Mouse (Mus musculus) WW6 (cell line): ENCODE measurements around the gene Pald1.

Source experiments
- DNase-seq: peaks from one replicate; pipeline ENCODE4 v3.0.0-alpha.2; 2013; ENCODE audit warnings: low read depth, low spot score

Gene Pald1

DNA sequence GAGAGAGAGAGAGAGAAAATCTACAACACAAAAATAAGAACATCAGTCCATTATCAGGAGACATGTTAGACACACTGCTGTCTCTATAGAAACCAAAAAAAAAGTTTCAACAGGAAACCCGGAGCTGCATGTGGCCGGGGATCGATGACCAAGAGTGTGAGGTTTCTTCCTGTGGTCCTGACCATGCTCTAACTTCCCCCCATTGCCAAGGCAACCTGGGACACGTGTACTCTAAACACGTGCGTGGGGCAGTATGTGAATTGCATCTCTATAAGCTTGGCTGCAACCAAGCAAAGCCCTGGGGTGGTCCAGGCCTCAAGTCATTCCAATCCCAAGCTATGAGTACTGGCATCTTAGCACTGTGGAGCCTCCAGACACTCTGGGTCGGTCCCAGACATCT, 48.8 kb downstream of the Pald1 start:
- no peak for DNase-seq

DNA sequence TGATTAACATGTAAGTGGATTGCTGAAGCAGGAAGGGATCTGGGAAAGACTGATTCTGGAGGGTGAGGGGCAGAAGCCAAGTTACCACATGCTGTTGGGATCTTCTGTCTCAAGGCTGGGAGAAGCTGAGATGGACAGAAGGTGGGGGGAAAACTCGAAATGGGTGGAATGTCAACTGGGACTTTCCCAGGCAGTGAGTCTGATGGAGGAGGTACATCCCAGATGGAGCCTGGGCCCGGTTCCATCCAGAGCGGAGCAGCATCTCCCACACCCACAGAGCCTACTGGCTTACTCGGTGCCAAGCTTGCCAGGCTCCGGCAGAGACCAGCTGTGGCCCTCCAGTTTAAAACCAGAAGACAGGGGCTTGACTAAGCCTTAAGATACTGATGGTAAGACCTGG, 52.3 kb downstream of the Pald1 start:
- no peak for DNase-seq

DNA sequence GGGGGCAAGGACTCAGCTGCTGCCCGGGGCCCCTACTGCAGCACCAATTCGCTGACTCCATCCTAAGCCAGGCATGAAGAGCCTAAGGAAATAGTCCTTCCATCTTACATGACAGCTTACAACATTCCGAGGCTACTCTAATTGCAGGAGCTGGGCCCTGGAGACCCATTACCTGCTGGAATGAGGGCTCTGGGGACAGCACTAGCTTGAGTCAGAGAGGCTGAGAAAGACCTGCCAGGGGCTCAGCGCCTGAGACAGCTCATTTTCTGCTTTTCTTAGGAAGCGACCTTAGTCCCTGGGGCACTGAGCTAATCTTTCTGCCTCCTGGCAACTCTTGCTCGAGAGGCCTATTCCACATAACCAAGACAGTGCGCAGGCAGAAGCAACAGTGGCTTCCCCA, 54.4 kb downstream of the Pald1 start:
- DNase-seq, result no peak

DNA sequence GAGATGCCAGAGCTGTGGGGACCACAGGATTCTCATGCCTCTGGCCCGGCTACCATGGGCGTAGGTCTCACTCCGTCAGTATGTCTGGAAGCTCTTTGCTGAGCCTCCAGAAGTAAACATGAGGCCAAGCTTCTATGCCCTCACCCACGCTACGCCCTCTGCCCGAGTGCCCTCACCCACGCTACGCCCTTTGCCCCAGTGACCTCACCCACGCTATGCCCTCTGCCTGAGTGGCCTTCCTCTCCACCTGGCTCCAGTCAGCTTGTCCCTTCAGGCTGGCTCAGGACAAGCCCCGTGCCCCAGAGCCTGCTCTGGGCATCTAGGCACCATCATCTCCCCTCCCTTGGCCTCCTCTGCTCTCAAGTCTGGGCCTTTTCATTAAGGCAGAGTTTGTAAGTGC, 55.8 kb downstream of the Pald1 start:
- no peak for DNase-seq

DNA sequence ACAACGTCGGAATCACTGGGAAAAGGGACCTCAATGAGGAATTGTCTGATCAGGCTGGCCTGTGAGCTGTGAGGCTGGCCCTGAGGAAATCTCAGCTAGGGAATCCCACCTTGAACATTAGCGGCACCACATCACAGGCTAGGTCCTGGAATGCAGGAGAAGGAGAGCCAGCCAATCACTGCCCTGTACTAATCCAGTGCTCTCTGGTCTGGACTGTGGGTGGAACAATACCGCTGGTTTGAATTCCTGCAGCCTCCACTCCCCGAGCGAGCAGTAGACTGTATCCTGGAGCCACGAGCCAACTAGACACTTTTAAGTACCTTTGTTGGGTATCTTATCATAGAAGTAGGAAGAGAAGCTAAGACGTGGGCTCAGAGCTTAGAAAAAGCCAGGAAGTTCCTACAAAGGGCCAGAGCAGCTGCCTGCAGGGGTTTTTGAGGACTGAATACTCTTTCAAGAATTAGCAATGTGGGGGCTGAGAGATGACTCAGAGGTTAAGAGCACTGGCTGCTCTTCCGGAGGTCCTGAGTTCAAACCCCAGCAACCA, 57.5 kb downstream of the Pald1 start:
- peak; percentile 43 for DNase-seq

DNA sequence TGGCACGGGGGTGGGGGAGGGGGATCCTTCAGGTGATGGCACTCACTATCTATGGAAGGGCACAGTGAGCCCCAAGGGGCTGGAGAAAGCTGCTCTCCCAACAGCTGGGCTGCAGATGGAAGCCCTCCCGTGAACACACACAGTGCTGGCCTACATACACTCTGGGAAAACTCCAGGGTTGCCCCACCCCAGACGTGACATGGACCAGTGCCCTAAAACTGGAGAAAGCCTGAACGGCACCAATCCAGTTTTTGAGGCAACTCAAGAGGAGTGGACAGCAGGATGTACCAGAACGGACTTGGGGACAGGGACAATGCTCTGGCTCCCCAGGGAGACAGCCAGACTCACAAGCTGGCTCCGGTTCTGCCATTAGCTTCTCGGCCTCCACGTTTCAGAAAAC, 58.6 kb downstream of the Pald1 start:
- DNase-seq, result no peak

DNA sequence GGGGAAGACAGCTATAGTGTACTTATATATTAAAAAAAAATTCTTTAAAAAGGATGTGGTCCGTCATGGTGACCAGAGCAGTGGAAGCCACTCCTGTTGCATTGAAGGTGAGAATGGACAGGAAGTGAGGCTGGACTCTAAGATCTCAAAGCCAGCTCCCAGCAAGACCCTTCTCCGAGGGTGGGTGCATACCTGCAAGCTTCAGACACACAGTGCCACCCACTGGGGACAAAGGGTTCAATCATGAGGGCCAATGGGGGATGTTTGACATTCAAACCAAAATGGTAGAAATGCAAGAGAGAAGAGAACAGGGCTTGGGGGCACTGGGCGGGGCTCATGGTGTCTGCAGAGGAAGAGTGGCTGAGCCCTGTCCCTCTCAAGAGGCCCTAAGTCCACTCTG, 64.8 kb downstream of the Pald1 start:
- no peak for DNase-seq

DNA sequence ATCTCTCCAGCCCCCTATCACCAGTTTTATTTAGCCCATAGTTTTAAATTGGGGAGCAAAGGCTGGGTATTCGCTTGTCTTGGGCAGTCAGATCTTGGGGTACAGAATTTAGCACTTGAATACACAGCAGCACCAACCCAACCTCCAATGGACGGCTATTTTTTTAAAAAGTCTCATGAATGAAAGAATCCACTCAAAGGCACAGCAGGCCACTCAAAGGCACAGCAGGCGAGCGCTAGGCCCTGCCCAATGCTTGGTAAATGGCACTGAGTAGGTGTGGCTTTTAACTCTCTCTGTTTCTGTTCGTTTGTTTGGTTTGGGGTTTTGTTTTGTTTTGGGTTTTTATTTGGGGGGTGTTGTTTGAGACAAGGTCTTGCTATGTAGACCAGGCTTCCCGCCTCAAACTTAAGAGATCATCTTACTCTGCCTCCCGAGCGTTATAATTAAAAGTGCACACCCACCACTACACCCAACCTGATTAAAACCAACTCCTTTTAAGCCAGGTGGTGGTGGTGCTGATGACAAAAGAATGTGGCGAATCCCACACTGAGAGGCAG, 67.9 kb downstream of the Pald1 start:
- peak; percentile 76 for DNase-seq

DNA sequence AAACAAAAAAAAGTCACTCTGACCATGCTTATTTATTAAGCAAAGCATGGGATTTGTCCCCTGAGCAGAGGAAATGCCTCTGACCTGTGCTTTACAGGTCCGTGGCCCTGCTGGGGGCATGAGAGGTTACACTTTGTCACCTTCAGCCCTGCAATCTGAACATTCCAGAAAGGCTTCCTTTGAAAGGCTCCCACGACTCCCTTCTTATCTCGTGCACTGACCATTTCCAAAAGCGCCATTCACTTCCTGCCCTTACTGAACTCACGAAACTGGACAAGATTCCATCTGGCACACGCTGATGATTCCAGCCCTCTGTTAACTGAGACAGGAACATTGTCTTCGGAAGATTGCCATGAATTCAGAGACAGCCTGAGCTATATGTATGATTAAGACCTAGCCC, 69.6 kb downstream of the Pald1 start:
- no peak for DNase-seq

DNA sequence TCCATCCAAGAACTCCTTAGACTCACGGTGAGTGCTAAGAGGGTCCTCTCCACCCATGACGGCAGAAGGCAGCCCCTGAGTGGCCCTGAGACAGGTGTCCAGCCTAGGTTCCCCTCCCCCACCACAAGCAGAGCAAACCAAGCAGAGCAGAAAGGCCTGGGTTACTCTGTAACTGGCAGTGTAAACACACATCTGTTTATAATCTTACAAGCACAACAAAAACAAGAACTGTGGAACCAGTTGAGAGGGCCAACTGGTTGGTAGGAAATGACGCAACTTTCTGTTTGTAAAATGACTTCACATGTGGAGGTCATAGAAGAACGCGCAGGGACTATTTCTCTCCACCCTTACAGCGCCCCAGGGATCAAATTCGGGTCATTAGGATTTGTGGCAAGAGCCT, 70.6 kb downstream of the Pald1 start:
- no peak for DNase-seq

DNA sequence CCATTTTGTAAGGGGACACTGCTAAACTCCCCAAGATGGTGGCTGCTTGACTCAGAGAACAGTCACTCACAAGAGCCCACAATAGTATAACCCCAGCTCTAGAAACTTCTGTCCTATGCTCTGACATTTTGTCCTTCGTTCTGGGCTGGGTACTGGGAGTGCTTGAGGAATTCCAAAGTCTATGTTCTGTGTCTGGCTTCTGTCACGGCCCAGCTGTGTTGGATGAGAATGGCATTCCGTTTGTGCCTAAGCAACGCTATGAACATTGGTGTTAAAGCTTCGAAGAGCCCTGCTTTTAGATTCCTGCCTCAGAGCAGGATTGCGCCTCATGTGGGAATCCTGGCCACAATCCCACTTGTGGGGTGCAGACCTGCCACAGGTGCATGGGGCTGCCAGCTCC, 71.2 kb downstream of the Pald1 start:
- DNase-seq, result no peak

DNA sequence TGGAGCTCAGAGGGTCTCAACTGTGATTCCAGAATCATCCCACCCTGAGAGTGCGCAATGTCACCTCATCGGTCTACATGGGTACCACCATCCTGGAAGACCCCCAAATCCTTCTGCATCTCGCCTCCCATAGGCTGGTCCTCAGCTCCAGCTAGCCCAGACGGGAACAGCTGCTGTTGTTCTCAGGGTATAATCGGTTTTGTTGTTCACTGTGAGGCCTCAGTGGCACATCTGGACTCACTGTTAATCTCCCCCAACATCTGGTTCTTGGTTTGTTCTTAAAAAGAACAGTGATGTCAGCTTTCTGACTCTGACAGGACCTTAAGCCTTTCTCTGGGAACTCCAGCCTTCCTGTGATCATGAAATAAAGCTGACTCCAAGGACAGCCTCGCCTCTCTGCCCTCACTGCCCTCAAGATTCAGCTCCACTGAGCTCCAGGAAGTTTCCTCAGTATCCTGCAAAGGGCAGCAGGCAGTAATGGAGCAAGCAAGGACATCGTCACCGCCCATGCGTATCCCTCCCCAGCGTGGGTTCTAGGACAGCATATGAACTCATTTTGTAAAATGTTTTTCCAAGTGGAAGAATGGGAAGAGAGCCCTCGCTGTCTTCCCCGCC, 74.5 kb downstream of the Pald1 start:
- no peak for DNase-seq

DNA sequence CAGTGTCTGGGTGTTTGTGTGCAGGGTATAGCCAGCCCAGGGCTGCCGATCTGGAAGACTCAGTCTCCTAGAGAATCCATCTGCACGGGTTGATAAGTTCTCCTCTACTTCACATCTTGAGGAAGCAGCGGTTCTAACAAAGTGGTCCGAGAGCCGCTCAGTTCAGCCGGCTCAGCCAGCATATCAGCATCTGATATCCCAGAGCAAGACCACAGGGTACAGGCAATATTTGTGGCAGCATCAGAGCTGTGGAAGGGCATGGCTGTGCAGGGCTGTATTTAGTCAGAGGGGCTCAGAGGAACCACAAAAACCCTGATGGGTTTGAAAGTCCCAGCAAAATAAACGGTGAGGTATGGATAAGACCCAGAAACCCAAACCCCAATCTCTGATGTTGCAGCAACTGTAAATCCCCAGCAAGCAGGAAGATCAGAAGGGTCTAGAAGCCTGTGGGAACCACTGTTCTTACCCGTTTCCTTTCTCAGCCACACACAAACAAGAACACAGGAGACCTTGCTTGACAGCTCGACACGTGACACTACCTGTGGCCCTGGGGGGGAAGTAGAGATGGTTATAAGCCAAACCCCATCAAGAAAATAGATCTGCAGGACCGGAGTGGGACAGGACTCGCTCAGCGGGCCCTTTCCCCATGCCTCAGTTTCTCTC, 77.3 kb downstream of the Pald1 start:
- no peak for DNase-seq

DNA sequence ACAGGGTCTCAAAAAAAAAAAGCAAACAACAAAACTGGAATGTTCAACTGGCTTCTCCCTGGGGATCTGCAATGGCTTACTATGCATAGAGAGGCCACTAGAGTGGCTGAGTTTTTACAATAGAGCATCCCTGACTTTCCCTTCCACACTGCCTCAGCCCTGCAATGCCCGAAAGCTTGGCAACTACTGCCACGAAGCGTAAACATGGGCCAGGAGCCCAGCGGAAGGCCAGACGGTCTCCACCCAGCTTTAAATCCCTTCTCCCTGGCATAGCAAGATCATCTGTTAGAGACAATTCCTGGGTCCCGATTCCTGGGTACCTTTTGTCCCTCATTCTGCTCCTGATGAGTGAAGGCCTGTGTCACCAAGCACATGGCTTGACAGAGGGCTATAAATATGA, 79.3 kb downstream of the Pald1 start:
- no peak for DNase-seq

DNA sequence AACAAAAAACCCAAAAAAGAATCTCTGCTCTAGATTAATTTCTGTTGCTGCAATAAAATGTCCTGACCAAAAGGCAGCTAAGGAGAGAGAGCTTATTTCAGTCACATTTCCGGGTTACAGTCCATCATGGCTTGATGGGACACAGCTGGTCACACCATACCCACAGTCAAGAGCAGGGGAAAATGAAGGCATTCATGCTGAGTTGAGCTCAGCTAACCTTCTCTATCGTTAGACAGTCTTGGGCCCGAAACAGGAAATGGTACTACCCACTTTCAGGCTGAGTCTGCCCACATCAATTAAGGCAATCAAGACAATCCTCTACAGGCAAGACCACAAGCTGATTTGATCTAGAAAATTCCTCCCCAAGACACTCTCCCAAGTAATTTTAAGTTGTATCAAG, 82.3 kb downstream of the Pald1 start:
- DNase-seq, result no peak

DNA sequence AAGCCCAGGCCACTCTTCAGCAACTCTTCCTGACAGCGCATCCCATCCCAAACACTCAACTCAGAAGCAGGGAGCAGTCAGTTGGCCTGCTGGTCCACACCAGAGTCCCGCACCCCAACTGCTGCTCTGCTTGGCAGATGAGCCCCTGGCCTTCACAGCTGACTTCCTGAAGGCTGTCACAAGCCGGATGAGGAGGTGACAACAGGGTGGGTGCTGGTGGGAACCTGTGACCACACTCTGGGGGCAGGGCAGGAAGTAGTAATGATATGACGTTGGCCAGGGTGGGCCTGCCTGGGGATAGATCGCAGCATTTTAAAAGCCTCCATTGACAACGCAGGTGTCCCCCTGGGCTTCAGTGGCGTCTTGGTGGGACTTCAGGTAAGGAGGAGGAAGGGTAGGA, 85.9 kb downstream of the Pald1 start, which contains the start of gene Prf1:
Gene Prf1, plus strand, starts transcription at position 357 of the 400 bp plus-strand sequence.
- no peak for DNase-seq

DNA sequence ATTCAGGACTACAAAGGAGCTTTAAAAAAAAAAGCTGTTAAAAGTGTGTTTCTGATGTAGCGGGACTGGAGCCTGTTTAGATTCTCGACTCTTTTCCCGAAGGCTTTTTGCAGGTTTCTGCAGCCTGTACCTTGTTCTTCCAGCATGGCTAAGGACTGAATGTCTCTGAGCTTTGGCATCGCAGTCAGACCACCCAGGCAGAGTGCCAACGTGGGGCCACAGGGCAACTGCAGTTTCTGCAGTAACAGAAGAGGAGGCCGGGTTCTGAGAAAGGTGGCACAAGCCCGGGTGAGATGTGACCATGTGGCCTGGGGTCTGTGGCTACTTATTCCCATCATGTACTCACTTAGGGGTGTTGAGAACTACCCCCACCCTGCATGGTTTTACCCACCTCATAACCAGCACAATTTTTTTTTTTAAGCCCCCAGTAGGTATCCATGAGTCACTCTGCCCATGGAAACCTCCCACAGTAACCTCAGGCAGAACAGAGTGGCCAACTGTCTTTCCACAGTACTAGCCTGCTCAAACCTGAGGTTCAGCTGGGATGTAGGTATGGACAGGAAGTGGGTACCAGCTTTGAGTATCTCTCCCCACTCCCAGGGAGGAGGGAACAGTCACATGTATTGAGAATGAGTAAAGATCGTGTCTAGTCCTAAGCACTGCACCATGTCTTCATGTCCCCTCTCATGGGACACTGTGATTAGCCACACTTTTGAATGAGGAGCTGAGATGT, 86.5 kb downstream of the Pald1 start:
- DNase-seq, result no peak

DNA sequence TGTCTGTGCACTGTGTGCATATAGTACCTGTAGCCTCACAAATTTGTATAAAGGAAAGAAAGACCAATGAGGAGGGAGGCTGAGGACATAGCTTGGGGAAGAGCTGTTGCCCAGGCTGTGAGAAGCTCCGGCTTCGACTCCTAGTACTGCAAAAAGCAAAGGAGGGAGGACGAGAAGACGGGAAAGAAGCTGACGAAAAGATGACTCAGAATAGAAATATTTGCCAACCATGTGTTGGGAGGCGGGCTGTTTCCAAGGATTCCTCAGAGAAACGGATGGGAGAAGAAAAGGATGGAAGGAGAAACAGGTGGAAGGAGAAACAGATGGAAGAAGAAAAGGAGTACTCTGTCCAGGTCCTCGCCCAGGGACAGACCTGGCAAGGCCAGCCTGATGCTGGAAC, 89.1 kb downstream of the Pald1 start:
- no peak for DNase-seq

DNA sequence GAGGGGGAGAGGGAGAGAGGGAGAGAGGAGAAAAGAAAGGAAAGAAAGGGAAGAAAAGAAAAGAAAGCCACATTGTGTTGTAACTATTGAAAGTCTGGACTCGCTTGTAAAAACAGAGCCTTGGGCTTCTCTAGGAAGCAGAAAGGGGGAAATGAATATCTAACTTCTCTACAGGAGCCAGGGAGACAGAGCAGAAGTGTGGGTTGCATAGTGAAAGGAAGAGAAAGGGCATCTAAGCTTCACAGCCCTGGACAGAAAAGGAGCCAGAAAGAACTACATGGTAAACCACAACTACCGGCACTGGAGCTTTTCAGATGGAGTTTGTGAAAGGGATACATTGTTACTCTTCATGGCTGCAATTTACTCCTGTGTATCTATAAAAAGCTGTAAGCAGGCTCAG, 92.9 kb downstream of the Pald1 start:
- DNase-seq, result no peak

DNA sequence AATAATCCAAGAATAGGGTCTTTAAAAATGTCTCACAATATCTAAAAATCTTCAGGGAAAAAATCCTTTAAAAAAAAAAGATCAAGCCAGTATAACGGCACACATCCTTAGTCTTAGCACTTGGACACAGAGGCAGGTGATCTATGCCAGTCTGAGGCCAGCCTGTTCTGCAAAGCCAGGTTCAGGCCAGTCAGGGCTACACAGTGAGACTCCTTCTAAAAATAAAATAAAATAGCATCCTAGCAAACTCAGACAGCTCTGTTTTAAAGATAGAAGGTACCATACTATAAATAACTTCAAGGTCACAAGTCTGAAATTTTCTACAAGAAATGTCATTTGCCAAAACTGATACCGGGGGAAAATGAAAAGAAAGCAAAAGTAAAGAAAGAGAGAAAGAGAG, 93.3 kb downstream of the Pald1 start:
- no peak for DNase-seq

DNA sequence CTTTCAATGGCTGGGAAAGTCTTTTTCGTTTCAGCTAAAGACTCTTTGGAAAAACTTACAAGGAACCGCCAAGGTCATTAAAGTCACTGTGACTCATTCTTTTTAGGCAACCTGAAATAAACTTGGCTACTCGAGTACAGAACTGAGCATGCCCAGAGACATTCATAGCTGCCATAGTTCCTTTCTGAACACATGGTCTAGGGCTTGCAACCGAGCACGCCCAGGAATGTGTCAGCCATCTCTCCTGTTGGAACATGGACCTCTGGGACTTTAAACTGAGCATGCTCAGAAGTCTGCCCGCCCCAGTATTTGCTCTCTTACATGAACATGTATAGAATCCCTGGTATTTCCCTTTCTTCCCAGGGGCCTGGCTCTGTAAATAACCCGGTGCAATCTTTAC, 97.1 kb downstream of the Pald1 start:
- DNase-seq, result no peak

DNA sequence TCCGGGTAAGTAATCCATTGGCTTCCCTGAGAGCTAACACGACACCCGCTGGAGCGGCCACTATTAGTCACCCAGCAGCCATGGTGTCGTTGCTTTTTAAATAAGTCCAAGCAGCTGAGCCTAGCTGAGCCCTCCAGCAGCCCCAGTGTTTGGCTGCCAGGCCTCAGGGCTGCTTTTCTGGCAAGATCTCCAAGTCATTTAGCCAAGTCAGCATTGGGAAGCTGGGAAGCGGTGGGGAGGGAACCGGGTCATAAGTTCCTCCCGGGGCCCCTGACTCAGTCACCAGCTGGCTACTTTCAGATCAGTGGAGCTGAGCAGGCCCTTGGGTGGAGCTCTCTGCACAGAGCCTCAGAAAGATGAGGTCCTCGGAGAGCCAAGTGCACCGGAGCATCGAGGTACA, 98.1 kb downstream of the Pald1 start:
- no peak for DNase-seq

DNA sequence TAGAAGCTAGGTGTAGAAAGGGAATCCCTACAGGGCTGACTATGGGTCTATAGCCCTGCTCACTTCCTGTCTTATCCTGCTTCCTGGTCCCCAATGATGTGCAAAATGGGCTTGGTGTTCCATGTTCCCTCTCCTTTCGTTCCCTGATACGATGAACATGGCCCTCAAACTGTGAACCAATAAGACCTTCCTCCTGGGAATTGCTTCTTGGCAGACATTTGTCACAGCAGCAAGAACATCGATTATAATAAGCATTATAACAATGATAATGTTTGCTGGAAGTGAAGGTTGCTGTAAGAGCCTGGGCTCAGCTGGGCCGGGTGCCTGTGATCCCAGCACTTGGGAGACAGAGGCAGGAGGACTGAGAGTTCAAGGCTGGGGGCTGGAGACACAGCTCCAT, 99.0 kb downstream of the Pald1 start:
- no peak for DNase-seq
